11 mouse cellular contexts compared by ENCODE assay signal in the genomic region with DNA sequence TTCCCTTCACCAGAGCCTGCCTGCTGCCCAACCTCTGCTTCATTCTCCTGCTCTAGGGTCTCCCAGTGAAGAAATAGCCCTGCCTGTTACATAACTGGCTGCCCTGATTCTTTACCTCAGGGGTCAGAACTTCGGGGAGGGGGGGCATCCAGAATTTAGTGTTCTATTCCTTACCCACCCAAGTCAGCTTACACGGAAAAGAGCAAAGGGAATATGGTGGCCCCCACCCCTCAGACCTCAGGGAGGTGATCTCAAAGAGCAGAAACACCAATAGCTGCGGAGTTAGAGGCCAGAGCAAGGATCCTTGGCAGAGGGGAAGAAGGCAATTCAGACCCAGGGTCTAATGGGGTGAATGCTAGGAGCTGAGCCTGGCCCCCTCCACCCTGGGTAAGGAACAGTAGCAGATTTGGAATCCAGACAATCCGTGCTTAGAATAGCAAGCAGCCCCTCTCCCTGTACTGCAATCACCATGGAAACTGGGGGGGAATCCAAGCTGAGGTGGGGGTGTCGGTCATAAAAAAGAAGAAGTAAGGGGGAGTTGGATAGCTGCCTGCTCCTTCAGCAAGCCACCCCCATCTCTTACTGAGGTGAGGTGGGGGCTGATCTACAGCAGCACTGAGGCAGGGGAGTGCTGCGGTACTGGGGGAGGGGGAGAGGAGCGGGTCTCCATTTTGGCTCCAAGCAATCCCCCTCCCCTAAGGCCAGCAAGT. TPM values are rescaled to one million over a fixed set of nuclear protein-coding genes. Genes with fewer than 3 reads are reported as not detected.
A peak's percentile ranks its signal among the peaks of the same experiment; 100 is the strongest.
DNase-seq lines count a peak whose midpoint lies in the region; ATAC-seq and TF ChIP-seq lines count a peak whose summit lies in the region.
"Had no signal": no experiment of that assay in that cellular context is flagged by ENCODE, and none has a peak within 500 bp of the region (broad histone marks: within the 10 kb centered on the region; RNA-seq: fewer than 3 reads in every experiment).

No protein-coding gene starts in this region.

- intact Hi-C loops in gastrocnemius, postnatal 14 days (cut with DNase I; ENCODE audit: low total_unique reads): no loop called here

- H3K4me2 ChIP-seq in kidney, embryonic 16.5 days (replicated peaks; ENCODE audit: low read depth, low read length): peak overlapping the region; percentile 82
- peak overlapping the region; percentile 89 for H3K4me2 ChIP-seq in forebrain, postnatal 0 days (ENCODE audit: low read depth)
- peak overlapping the region; percentile 98 for H3K4me2 ChIP-seq in midbrain, embryonic 15.5 days

- no peaks in the 10 kb centered on the region for H3K36me3 ChIP-seq in kidney, embryonic 16.5 days (ENCODE audit: insufficient read depth, low read length)
- peaks cover 9% of the 10 kb centered on the region; the same call in 1 of the 2 replicates for H3K36me3 ChIP-seq in forebrain, postnatal 0 days (ENCODE audit: insufficient read depth)
- no peaks in the 10 kb centered on the region for H3K36me3 ChIP-seq in midbrain, embryonic 15.5 days (replicated peaks)

- no peak for DNase-seq in kidney, postnatal 14 days
- DNase-seq in forebrain, postnatal 0 days: peak; percentile 90
- no peak for DNase-seq in gastrocnemius, postnatal 14 days
- DNase-seq in spleen, postnatal 10 days (ENCODE audit: low spot score in 2 of 2): no peak
- DNase-seq in cerebellum, postnatal 36 days: no peak
- DNase-seq: cerebellum, adult 18-20 months; heart, postnatal 14 days; layer of hippocampus, postnatal 36 days had no signal

- no peak for TF ChIP-seq CTCF in cortical plate, adult 2 months (IDR thresholded peaks at IDR 0.05; ENCODE audit: extremely low read depth, insufficient read depth, low read length)
- no peak for TF ChIP-seq CTCF in forebrain, postnatal 0 days (IDR thresholded peaks at IDR 0.05; ENCODE audit: low read depth)

- H3K4me1 ChIP-seq in kidney, embryonic 16.5 days (ENCODE audit: insufficient read depth, low read length): peaks cover 30% of the 10 kb centered on the region
- peaks cover 4% of the 10 kb centered on the region for H3K4me1 ChIP-seq in cortical plate, adult 2 months (ENCODE audit: control insufficient read depth, insufficient read depth, low read length)
- H3K4me1 ChIP-seq in forebrain, postnatal 0 days (ENCODE audit: insufficient read depth): peaks cover 12% of the 10 kb centered on the region
- peaks cover 41% of the 10 kb centered on the region for H3K4me1 ChIP-seq in midbrain, embryonic 15.5 days

- H3K27ac ChIP-seq in kidney, embryonic 16.5 days (ENCODE audit: low read length): no peak overlapping the region
- peak overlapping the region; percentile 39; the same call in 1 of the 2 replicates for H3K27ac ChIP-seq in cortical plate, adult 2 months (ENCODE audit: insufficient read depth, low read length)
- peak overlapping the region; percentile 84 for H3K27ac ChIP-seq in forebrain, postnatal 0 days (ENCODE audit: low read depth, low read length)
- peak overlapping the region; percentile 71 for H3K27ac ChIP-seq in midbrain, embryonic 15.5 days

- no peak overlapping the region; the same call in 1 of the 2 replicates for H3K4me3 ChIP-seq in kidney, embryonic 16.5 days (ENCODE audit: low read length)
- H3K4me3 ChIP-seq in cortical plate, adult 2 months (ENCODE audit: insufficient read depth, low read length): peak overlapping the region; percentile 72; the same call in 1 of the 2 replicates
- peak overlapping the region; percentile 53 for H3K4me3 ChIP-seq in forebrain, postnatal 0 days (ENCODE audit: low read depth, low read length)
- peak overlapping the region; percentile 52 for H3K4me3 ChIP-seq in midbrain, embryonic 15.5 days

- no peak for TF ChIP-seq POLR2A in cortical plate, adult 2 months (IDR thresholded peaks at IDR 0.05; ENCODE audit: extremely low read depth, insufficient read depth, low read length)

- no peaks in the 10 kb centered on the region for H3K9me3 ChIP-seq in kidney, embryonic 16.5 days (ENCODE audit: low read length)
- H3K9me3 ChIP-seq in forebrain, postnatal 0 days (ENCODE audit: low read length): no peaks in the 10 kb centered on the region
- H3K9me3 ChIP-seq in midbrain, embryonic 15.5 days: no peaks in the 10 kb centered on the region

- H3K9ac ChIP-seq in kidney, embryonic 16.5 days (replicated peaks; ENCODE audit: low read length): 0 out of 2 replicates have a peak overlapping the region, but pooled peaks have one; percentile 26
- peak overlapping the region; percentile 59 for H3K9ac ChIP-seq in forebrain, postnatal 0 days
- H3K9ac ChIP-seq in midbrain, embryonic 15.5 days: peak overlapping the region; percentile 42

- 12% methylated on average over 7 of the region's 7 CpGs for WGBS in kidney, embryonic 16.5 days
- WGBS in forebrain, postnatal 0 days: 10% methylated on average over 7 of the region's 7 CpGs
- WGBS in midbrain, embryonic 15.5 days: 14% methylated on average over 7 of the region's 7 CpGs

- ATAC-seq in kidney, embryonic 16.5 days (ENCODE audit: low FRiP score, low TSS enrichment): no peak
- ATAC-seq in forebrain, postnatal 0 days: peak; percentile 79
- peak; percentile 62 for ATAC-seq in midbrain, embryonic 15.5 days (replicated peaks)

- peaks cover 39% of the 10 kb centered on the region for H3K27me3 ChIP-seq in kidney, embryonic 16.5 days (ENCODE audit: insufficient read depth, low read length)
- no peaks in the 10 kb centered on the region for H3K27me3 ChIP-seq in forebrain, postnatal 0 days (ENCODE audit: insufficient read depth, low read length)
- no peaks in the 10 kb centered on the region for H3K27me3 ChIP-seq in midbrain, embryonic 15.5 days (replicated peaks)

RNA-seq across cellular contexts. Expression of a gene that starts 2.8 kb away (rescaled TPM):
- 0.45 and 0.75 TPM in 2 replicates for polyA plus RNA-seq in kidney, embryonic 16.5 days (2015; fragmentation: Nextera tagmentation; extraction: Ambion mirVana)
- 34.5 and 37.4 TPM in 2 replicates for polyA plus RNA-seq in cortical plate, adult 2 months (2012; rRNA removed)
- total RNA-seq in forebrain, postnatal 0 days (2014; rRNA removed): 34.1 and 56.6 TPM in 2 replicates
- polyA plus RNA-seq in forebrain, postnatal 0 days (2015; fragmentation: Nextera tagmentation; extraction: Ambion mirVana): 20.9 and 24.1 TPM in 2 replicates
- polyA plus RNA-seq in midbrain, embryonic 15.5 days (2015; fragmentation: Nextera tagmentation; extraction: Ambion mirVana): 13.2 and 13.9 TPM in 2 replicates
- total RNA-seq in gastrocnemius, postnatal 14 days (2021): 1 to 10 TPM in 1 of 2 experiments, under 1 TPM in 1; 0.40 to 1.2 TPM

RNA-seq across cellular contexts. Expression of a gene that starts 11.7 kb away (rescaled TPM):
- polyA plus RNA-seq in kidney, embryonic 16.5 days (2015; fragmentation: Nextera tagmentation; extraction: Ambion mirVana): 19.0 and 27.1 TPM in 2 replicates
- 53.4 and 60.5 TPM in 2 replicates for polyA plus RNA-seq in cortical plate, adult 2 months (2012; rRNA removed)
- total RNA-seq in forebrain, postnatal 0 days (2014; rRNA removed): 54.9 and 70.6 TPM in 2 replicates
- polyA plus RNA-seq in forebrain, postnatal 0 days (2015; fragmentation: Nextera tagmentation; extraction: Ambion mirVana): 11.9 and 13.8 TPM in 2 replicates
- 22.0 and 26.4 TPM in 2 replicates for polyA plus RNA-seq in midbrain, embryonic 15.5 days (2015; fragmentation: Nextera tagmentation; extraction: Ambion mirVana)
- 10 to 100 TPM; 45.1 to 48.1 TPM for total RNA-seq in gastrocnemius, postnatal 14 days (2021)

RNA-seq across cellular contexts. Expression of a gene that starts 33.6 kb away (rescaled TPM):
- polyA plus RNA-seq in kidney, embryonic 16.5 days (2015; fragmentation: Nextera tagmentation; extraction: Ambion mirVana): 0.95 and 1.1 TPM in 2 replicates
- 9.3 and 10.6 TPM in 2 replicates for polyA plus RNA-seq in cortical plate, adult 2 months (2012; rRNA removed)
- 6.1 and 8.2 TPM in 2 replicates for total RNA-seq in forebrain, postnatal 0 days (2014; rRNA removed)
- polyA plus RNA-seq in forebrain, postnatal 0 days (2015; fragmentation: Nextera tagmentation; extraction: Ambion mirVana): 5.6 and 10.5 TPM in 2 replicates
- 6.8 and 8.5 TPM in 2 replicates for polyA plus RNA-seq in midbrain, embryonic 15.5 days (2015; fragmentation: Nextera tagmentation; extraction: Ambion mirVana)
- not detected for total RNA-seq in gastrocnemius, postnatal 14 days (2021)

RNA-seq across cellular contexts. Expression of a gene that starts 43.8 kb away (rescaled TPM):
- 34.4 and 34.9 TPM in 2 replicates for polyA plus RNA-seq in kidney, embryonic 16.5 days (2015; fragmentation: Nextera tagmentation; extraction: Ambion mirVana)
- 339 and 348 TPM in 2 replicates for polyA plus RNA-seq in cortical plate, adult 2 months (2012; rRNA removed)
- total RNA-seq in forebrain, postnatal 0 days (2014; rRNA removed): 191 and 201 TPM in 2 replicates
- polyA plus RNA-seq in forebrain, postnatal 0 days (2015; fragmentation: Nextera tagmentation; extraction: Ambion mirVana): 133 and 139 TPM in 2 replicates
- polyA plus RNA-seq in midbrain, embryonic 15.5 days (2015; fragmentation: Nextera tagmentation; extraction: Ambion mirVana): 199 and 201 TPM in 2 replicates
- 1 to 10 TPM; 6.6 to 9.5 TPM for total RNA-seq in gastrocnemius, postnatal 14 days (2021)

RNA-seq across cellular contexts. Expression of a gene that starts 53.6 kb away (rescaled TPM):
- polyA plus RNA-seq in kidney, embryonic 16.5 days (2015; fragmentation: Nextera tagmentation; extraction: Ambion mirVana): 36.6 and 39.1 TPM in 2 replicates
- polyA plus RNA-seq in cortical plate, adult 2 months (2012; rRNA removed): 2.1 TPM in 2 replicates
- 0.90 and 2.9 TPM in 2 replicates for total RNA-seq in forebrain, postnatal 0 days (2014; rRNA removed)
- 5.2 and 5.3 TPM in 2 replicates for polyA plus RNA-seq in forebrain, postnatal 0 days (2015; fragmentation: Nextera tagmentation; extraction: Ambion mirVana)
- 3.8 and 4.6 TPM in 2 replicates for polyA plus RNA-seq in midbrain, embryonic 15.5 days (2015; fragmentation: Nextera tagmentation; extraction: Ambion mirVana)
- 1 to 10 TPM; 3.9 to 4.4 TPM for total RNA-seq in gastrocnemius, postnatal 14 days (2021)
